In genomic region chr10:80282481-80283441, GRCm38 (mm10) we compare ENCODE assay signal across 11 mouse cellular contexts. TPM values are rescaled to one million over a fixed set of nuclear protein-coding genes. Genes with fewer than 3 reads are reported as not detected.
DNase-seq lines count a peak whose midpoint lies in the region; ATAC-seq and TF ChIP-seq lines count a peak whose summit lies in the region.
"Had no signal": no experiment of that assay in that cellular context is flagged by ENCODE, and none has a peak within 500 bp of the region (broad histone marks: within the 10 kb centered on the region; RNA-seq: fewer than 3 reads in every experiment).

No protein-coding gene starts in this region.

- peak; percentile 53 for DNase-seq in gastrocnemius, adult 2 months
- DNase-seq in gastrocnemius, adult 18-20 months (ENCODE audit: low spot score) = no peak
- DNase-seq in lung, postnatal 36 days = peak; percentile 70
- no peak for DNase-seq in gastrocnemius, adult 8-10 months (ENCODE audit: low spot score in 2 of 2)
- DNase-seq: right cerebral cortex, adult 18-20 months had no signal

- peak overlapping the region; percentile 86 for H3K27ac ChIP-seq in gastrocnemius, adult 2 months
- peak overlapping the region; percentile 81 for H3K27ac ChIP-seq in kidney, embryonic 15.5 days
- no peak overlapping the region for H3K27ac ChIP-seq in kidney, embryonic 14.5 days (ENCODE audit: low read depth, low read length)
- H3K27ac ChIP-seq in intestine, embryonic 15.5 days = 0 out of 2 replicates have a peak overlapping the region, but pooled peaks have one; percentile 36
- H3K27ac ChIP-seq: forebrain, embryonic 15.5 days had no signal

- no peak overlapping the region for H3K4me2 ChIP-seq in kidney, embryonic 15.5 days
- no peak overlapping the region for H3K4me2 ChIP-seq in kidney, embryonic 14.5 days (replicated peaks; ENCODE audit: low read depth, low read length)
- H3K4me2 ChIP-seq in intestine, embryonic 15.5 days (replicated peaks) = no peak overlapping the region
- H3K4me2 ChIP-seq: forebrain, embryonic 15.5 days had no signal

- H3K4me1 ChIP-seq in kidney, embryonic 15.5 days = peaks cover 27% of the 10 kb centered on the region
- no peaks in the 10 kb centered on the region for H3K4me1 ChIP-seq in kidney, embryonic 14.5 days (ENCODE audit: control insufficient read depth, insufficient read depth, low read length)
- peaks cover 4% of the 10 kb centered on the region for H3K4me1 ChIP-seq in intestine, embryonic 15.5 days (replicated peaks)
- H3K4me1 ChIP-seq: forebrain, embryonic 15.5 days had no signal

- intact Hi-C loops in gastrocnemius, adult 2 months (cut with DNase I) = no loop called here

- WGBS in kidney, embryonic 15.5 days = 87% methylated on average over 20 of the region's 20 CpGs
- whole genome bisulfite sequencing in kidney, embryonic 14.5 days = 88% methylated on average over 20 of the region's 20 CpGs
- 76% methylated on average over 20 of the region's 20 CpGs for WGBS in intestine, embryonic 15.5 days

- no peak overlapping the region for H3K9ac ChIP-seq in kidney, embryonic 15.5 days
- no peak overlapping the region for H3K9ac ChIP-seq in kidney, embryonic 14.5 days (ENCODE audit: low read depth, low read length)
- no peak overlapping the region for H3K9ac ChIP-seq in intestine, embryonic 15.5 days
- H3K9ac ChIP-seq: forebrain, embryonic 15.5 days had no signal

- no peaks in the 10 kb centered on the region for H3K9me3 ChIP-seq in kidney, embryonic 15.5 days (replicated peaks)
- no peaks in the 10 kb centered on the region for H3K9me3 ChIP-seq in kidney, embryonic 14.5 days (ENCODE audit: control insufficient read depth, low read length)
- no peaks in the 10 kb centered on the region for H3K9me3 ChIP-seq in intestine, embryonic 15.5 days
- H3K9me3 ChIP-seq: forebrain, embryonic 15.5 days had no signal

- TF ChIP-seq CTCF in gastrocnemius, adult 2 months (IDR thresholded peaks at IDR 0.05) = no peak

- H3K36me3 ChIP-seq in kidney, embryonic 15.5 days = peaks cover 96% of the 10 kb centered on the region
- peaks cover 95% of the 10 kb centered on the region for H3K36me3 ChIP-seq in kidney, embryonic 14.5 days (ENCODE audit: control insufficient read depth, insufficient read depth, low read length)
- peaks cover 67% of the 10 kb centered on the region for H3K36me3 ChIP-seq in intestine, embryonic 15.5 days

- H3K4me3 ChIP-seq in gastrocnemius, adult 2 months = no peak overlapping the region
- H3K4me3 ChIP-seq in kidney, embryonic 15.5 days (replicated peaks) = no peak overlapping the region
- H3K4me3 ChIP-seq in kidney, embryonic 14.5 days (ENCODE audit: low read length) = no peak overlapping the region
- H3K4me3 ChIP-seq in intestine, embryonic 15.5 days (replicated peaks) = no peak overlapping the region
- H3K4me3 ChIP-seq: forebrain, embryonic 15.5 days had no signal

- ATAC-seq in kidney, embryonic 15.5 days (replicated peaks; ENCODE audit: low FRiP score) = no peak
- no peak for ATAC-seq in kidney, embryonic 14.5 days (ENCODE audit: low FRiP score, low TSS enrichment)
- ATAC-seq in intestine, embryonic 15.5 days = peak; percentile 24; the same call in 1 of the 2 replicates
- no peak for ATAC-seq in erythroblast, adult 5-6 weeks (replicated peaks; ENCODE audit: low FRiP score, poor library complexity, severe bottlenecking)
- ATAC-seq: forebrain, embryonic 15.5 days had no signal

- H3K27me3 ChIP-seq in kidney, embryonic 15.5 days = no peaks in the 10 kb centered on the region
- no peaks in the 10 kb centered on the region for H3K27me3 ChIP-seq in kidney, embryonic 14.5 days (ENCODE audit: control insufficient read depth, insufficient read depth, low read length)
- H3K27me3 ChIP-seq in intestine, embryonic 15.5 days (replicated peaks) = no peaks in the 10 kb centered on the region
- H3K27me3 ChIP-seq: forebrain, embryonic 15.5 days had no signal

RNA-seq across cellular contexts. Expression of gene Rps15, which starts 9.5 kb away (rescaled TPM):
- 100 to 1,000 TPM; 634 to 773 TPM for total RNA-seq in gastrocnemius, adult 2 months (2021)
- total RNA-seq in gastrocnemius, adult 18-20 months (2021) = 100 to 1,000 TPM; 703 to 778 TPM
- polyA plus RNA-seq in kidney, embryonic 15.5 days (2015; fragmentation: Nextera tagmentation; extraction: Ambion mirVana) = 1,002 and 1,019 TPM in 2 replicates
- 1,166 and 1,350 TPM in 2 replicates for polyA plus RNA-seq in kidney, embryonic 14.5 days (2014; fragmentation: Nextera tagmentation; extraction: Ambion mirVana)
- 974 and 1,020 TPM in 2 replicates for polyA plus RNA-seq in intestine, embryonic 15.5 days (2015; fragmentation: Nextera tagmentation; extraction: Ambion mirVana)
- total RNA-seq in erythroblast, adult 5-6 weeks (2015; ENCODE audit: low replicate concordance) = 509 and 541 TPM in 2 replicates
- total RNA-seq in erythroblast, adult 5-6 weeks (2017; ENCODE audit: low replicate concordance) = 422 and 457 TPM in 2 replicates
- total RNA-seq in gastrocnemius, adult 8-10 months (2022) = 100 to 1,000 TPM; 626 to 776 (median 688) TPM

RNA-seq across cellular contexts. Expression of gene Apc2, which starts 13.0 kb away (rescaled TPM):
- under 1 TPM; 0.20 to 0.77 TPM for total RNA-seq in gastrocnemius, adult 2 months (2021)
- total RNA-seq in gastrocnemius, adult 18-20 months (2021) = under 1 TPM; 0.18 to 0.31 TPM
- polyA plus RNA-seq in kidney, embryonic 15.5 days (2015; fragmentation: Nextera tagmentation; extraction: Ambion mirVana) = 1.6 and 2.4 TPM in 2 replicates
- 1.0 and 1.4 TPM in 2 replicates for polyA plus RNA-seq in kidney, embryonic 14.5 days (2014; fragmentation: Nextera tagmentation; extraction: Ambion mirVana)
- 4.9 and 6.5 TPM in 2 replicates for polyA plus RNA-seq in intestine, embryonic 15.5 days (2015; fragmentation: Nextera tagmentation; extraction: Ambion mirVana)
- not detected in 2 replicates for total RNA-seq in erythroblast, adult 5-6 weeks (2015; ENCODE audit: low replicate concordance)
- total RNA-seq in erythroblast, adult 5-6 weeks (2017; ENCODE audit: low replicate concordance) = 0.09 and 0.14 TPM in 2 replicates
- under 1 TPM; 0.24 to 0.54 (median 0.31) TPM for total RNA-seq in gastrocnemius, adult 8-10 months (2022)
- total RNA-seq: megakaryocyte, adult 5-6 weeks had no signal

RNA-seq across cellular contexts. Expression of gene Dazap1, which starts 21.5 kb away (rescaled TPM):
- 10 to 100 TPM; 34.2 to 38.4 TPM for total RNA-seq in gastrocnemius, adult 2 months (2021)
- total RNA-seq in gastrocnemius, adult 18-20 months (2021) = 10 to 100 TPM; 34.2 to 38.8 TPM
- polyA plus RNA-seq in kidney, embryonic 15.5 days (2015; fragmentation: Nextera tagmentation; extraction: Ambion mirVana) = 56.3 and 58.5 TPM in 2 replicates
- polyA plus RNA-seq in kidney, embryonic 14.5 days (2014; fragmentation: Nextera tagmentation; extraction: Ambion mirVana) = 45.8 and 56.9 TPM in 2 replicates
- 53.1 and 57.0 TPM in 2 replicates for polyA plus RNA-seq in intestine, embryonic 15.5 days (2015; fragmentation: Nextera tagmentation; extraction: Ambion mirVana)
- total RNA-seq in erythroblast, adult 5-6 weeks (2015; ENCODE audit: low replicate concordance) = 13.8 and 17.1 TPM in 2 replicates
- total RNA-seq in erythroblast, adult 5-6 weeks (2017; ENCODE audit: low replicate concordance) = 29.8 and 35.3 TPM in 2 replicates
- 10 to 100 TPM; 31.8 to 38.5 (median 34.6) TPM for total RNA-seq in gastrocnemius, adult 8-10 months (2022)

RNA-seq across cellular contexts. Expression of gene Gamt, which starts 21.9 kb away (rescaled TPM):
- total RNA-seq in gastrocnemius, adult 2 months (2021) = 10 to 100 TPM; 14.0 to 28.5 TPM
- 10 to 100 TPM; 27.4 to 28.7 TPM for total RNA-seq in gastrocnemius, adult 18-20 months (2021)
- 34.2 and 37.0 TPM in 2 replicates for polyA plus RNA-seq in kidney, embryonic 15.5 days (2015; fragmentation: Nextera tagmentation; extraction: Ambion mirVana)
- 30.2 and 33.6 TPM in 2 replicates for polyA plus RNA-seq in kidney, embryonic 14.5 days (2014; fragmentation: Nextera tagmentation; extraction: Ambion mirVana)
- polyA plus RNA-seq in intestine, embryonic 15.5 days (2015; fragmentation: Nextera tagmentation; extraction: Ambion mirVana) = 71.0 and 112 TPM in 2 replicates
- total RNA-seq in erythroblast, adult 5-6 weeks (2015; ENCODE audit: low replicate concordance) = not detected in 2 replicates
- 0.77 TPM in 1 of 2 replicates, not detected in the other for total RNA-seq in erythroblast, adult 5-6 weeks (2017; ENCODE audit: low replicate concordance)
- 10 to 100 TPM; 19.5 to 33.6 (median 33.4) TPM for total RNA-seq in gastrocnemius, adult 8-10 months (2022)

RNA-seq across cellular contexts. Expression of gene Ndufs7, which starts 33.8 kb away (rescaled TPM):
- 100 to 1,000 TPM; 496 to 663 TPM for total RNA-seq in gastrocnemius, adult 2 months (2021)
- 100 to 1,000 TPM; 578 to 613 TPM for total RNA-seq in gastrocnemius, adult 18-20 months (2021)
- 376 and 387 TPM in 2 replicates for polyA plus RNA-seq in kidney, embryonic 15.5 days (2015; fragmentation: Nextera tagmentation; extraction: Ambion mirVana)
- 382 and 390 TPM in 2 replicates for polyA plus RNA-seq in kidney, embryonic 14.5 days (2014; fragmentation: Nextera tagmentation; extraction: Ambion mirVana)
- polyA plus RNA-seq in intestine, embryonic 15.5 days (2015; fragmentation: Nextera tagmentation; extraction: Ambion mirVana) = 467 and 534 TPM in 2 replicates
- 25.7 and 25.9 TPM in 2 replicates for total RNA-seq in erythroblast, adult 5-6 weeks (2015; ENCODE audit: low replicate concordance)
- 13.0 and 14.2 TPM in 2 replicates for total RNA-seq in erythroblast, adult 5-6 weeks (2017; ENCODE audit: low replicate concordance)
- 100 to 1,000 TPM; 576 to 623 (median 605) TPM for total RNA-seq in gastrocnemius, adult 8-10 months (2022)

Comparison
In these comparisons a context has a peak if more than half of its experiments do, and no peak if none do; other contexts are left out.
1. DNase-seq: peak in gastrocnemius, adult 2 months (single experiment) and lung, postnatal 36 days (single experiment); none in gastrocnemius, adult 18-20 months (single experiment) and gastrocnemius, adult 8-10 months (0 of 2).